In genomic region chr12:83488211-83488941, GRCm38 (mm10) we compare ENCODE assay signal across 8 mouse cellular contexts. TPM values are rescaled to one million over a fixed set of nuclear protein-coding genes. Genes with fewer than 3 reads are reported as not detected.
DNase-seq lines count a peak whose midpoint lies in the region; ATAC-seq and TF ChIP-seq lines count a peak whose summit lies in the region.

No protein-coding gene starts in this region.

- peaks cover 59% of the 10 kb centered on the region for H3K27me3 ChIP-seq in megakaryocyte, embryonic 14.5 days (replicated peaks)
- H3K27me3 ChIP-seq in hindbrain, embryonic 16.5 days (replicated peaks; ENCODE audit: control insufficient read depth, insufficient read depth, low read length), result no peaks in the 10 kb centered on the region
- H3K27me3 ChIP-seq in liver, embryonic 12.5 days (replicated peaks), result peaks cover 38% of the 10 kb centered on the region
- H3K27me3 ChIP-seq in neural tube, embryonic 14.5 days (ENCODE audit: control insufficient read depth, insufficient read depth, low read length), result no peaks in the 10 kb centered on the region

- peak overlapping the region; percentile 94 for H3K4me3 ChIP-seq in megakaryocyte, embryonic 14.5 days (replicated peaks)
- H3K4me3 ChIP-seq in hindbrain, embryonic 16.5 days (ENCODE audit: low read length), result peak overlapping the region; percentile 63
- H3K4me3 ChIP-seq in liver, embryonic 12.5 days, result peak overlapping the region; percentile 86
- peak overlapping the region; percentile 78 for H3K4me3 ChIP-seq in neural tube, embryonic 14.5 days (ENCODE audit: low read depth, low read length)

- H3K27ac ChIP-seq in hindbrain, embryonic 16.5 days (ENCODE audit: low read depth, low read length), result no peak overlapping the region
- peak overlapping the region; percentile 61 for H3K27ac ChIP-seq in liver, embryonic 12.5 days
- H3K27ac ChIP-seq in neural tube, embryonic 14.5 days (ENCODE audit: low read depth, low read length), result no peak overlapping the region

- WGBS in hindbrain, embryonic 16.5 days, result under 1% methylated on average over 29 of the region's 29 CpGs
- WGBS in liver, embryonic 12.5 days (ENCODE audit: insufficient replicate concordance), result 1% methylated on average over 29 of the region's 29 CpGs
- under 1% methylated on average over 29 of the region's 29 CpGs for WGBS in neural tube, embryonic 14.5 days

- ATAC-seq in megakaryocyte, adult 5-6 weeks (ENCODE audit: poor library complexity, severe bottlenecking), result no peak
- peak; percentile 33 for ATAC-seq in erythroid progenitor cell, adult 5-6 weeks (replicated peaks; ENCODE audit: low FRiP score, poor library complexity, severe bottlenecking)
- ATAC-seq in hindbrain, embryonic 16.5 days, result no peak
- ATAC-seq in liver, embryonic 12.5 days, result peak; percentile 7; the same call in 1 of the 2 replicates
- ATAC-seq in neural tube, embryonic 14.5 days (ENCODE audit: low read depth), result no peak

- peak overlapping the region; percentile 76 for H3K4me2 ChIP-seq in hindbrain, embryonic 16.5 days (ENCODE audit: low read length)
- peak overlapping the region; percentile 99 for H3K4me2 ChIP-seq in liver, embryonic 12.5 days
- peak overlapping the region; percentile 98 for H3K4me2 ChIP-seq in neural tube, embryonic 14.5 days (ENCODE audit: low read depth, low read length)

- H3K36me3 ChIP-seq in megakaryocyte, embryonic 14.5 days (replicated peaks; ENCODE audit: low read length), result no peaks in the 10 kb centered on the region
- no peaks in the 10 kb centered on the region for H3K36me3 ChIP-seq in hindbrain, embryonic 16.5 days (ENCODE audit: control insufficient read depth, insufficient read depth, low read length)
- H3K36me3 ChIP-seq in liver, embryonic 12.5 days, result no peaks in the 10 kb centered on the region
- no peaks in the 10 kb centered on the region for H3K36me3 ChIP-seq in neural tube, embryonic 14.5 days (ENCODE audit: control insufficient read depth, insufficient read depth, low read length)

- peak; percentile 25 for DNase-seq in brain, embryonic 14.5 days (ENCODE audit: low read depth)
- DNase-seq in left cerebral cortex, postnatal 36 days (ENCODE audit: low spot score in 2 of 2), result no peak

- intact Hi-C loops in left cerebral cortex, postnatal 36 days (cut with DNase I), result loop anchor here (5.0 kb wide), 4 partner anchors 76 to 376 kb away; no protein-coding TSS in a partner anchor

- TF ChIP-seq POLR2A in brain, embryonic 14.5 days (IDR thresholded peaks at IDR 0.05; ENCODE audit: borderline replicate concordance, extremely low read depth, insufficient read depth, insufficient read length, poor library complexity, severe bottlenecking), result no peak

- peaks cover 41% of the 10 kb centered on the region for H3K4me1 ChIP-seq in megakaryocyte, embryonic 14.5 days
- H3K4me1 ChIP-seq in hindbrain, embryonic 16.5 days (ENCODE audit: control insufficient read depth, insufficient read depth, low read depth, low read length), result peaks cover 23% of the 10 kb centered on the region
- H3K4me1 ChIP-seq in liver, embryonic 12.5 days, result peaks cover 53% of the 10 kb centered on the region
- H3K4me1 ChIP-seq in neural tube, embryonic 14.5 days (ENCODE audit: control insufficient read depth, insufficient read depth, low read length), result peaks cover 22% of the 10 kb centered on the region; the same call in 1 of the 2 replicates

- H3K9ac ChIP-seq in hindbrain, embryonic 16.5 days (ENCODE audit: low read depth, low read length), result peak overlapping the region; percentile 51
- H3K9ac ChIP-seq in liver, embryonic 12.5 days, result peak overlapping the region; percentile 69
- peak overlapping the region; percentile 28; the same call in 1 of the 2 replicates for H3K9ac ChIP-seq in neural tube, embryonic 14.5 days (replicated peaks; ENCODE audit: low read depth, low read length)

- no peak for TF ChIP-seq CTCF in brain, embryonic 14.5 days (IDR thresholded peaks at IDR 0.05; ENCODE audit: borderline replicate concordance, extremely low read depth, insufficient read depth, insufficient read length)

- H3K9me3 ChIP-seq in megakaryocyte, embryonic 14.5 days, result peaks cover 18% of the 10 kb centered on the region
- H3K9me3 ChIP-seq in hindbrain, embryonic 16.5 days (ENCODE audit: control insufficient read depth, low read length), result no peaks in the 10 kb centered on the region
- H3K9me3 ChIP-seq in liver, embryonic 12.5 days (replicated peaks), result peaks cover 9% of the 10 kb centered on the region
- H3K9me3 ChIP-seq in neural tube, embryonic 14.5 days (ENCODE audit: control insufficient read depth, low read length), result no peaks in the 10 kb centered on the region

RNA-seq across cellular contexts. Expression of gene Dpf3, which starts 0.9 kb away (rescaled TPM):
- polyA plus RNA-seq in megakaryocyte, embryonic 14.5 days (2012; ENCODE audit: insufficient read depth, low replicate concordance), result 3.0 TPM in 1 of 2 replicates, not detected in the other
- 0.36 TPM in 1 of 2 replicates, not detected in the other for total RNA-seq in megakaryocyte, adult 5-6 weeks (2015)
- total RNA-seq in megakaryocyte, adult 5-6 weeks (2017), result 1.6 and 5.0 TPM in 2 replicates
- polyA plus RNA-seq in brain, embryonic 14.5 days (2012; rRNA removed), result 8.8 and 20.9 TPM in 2 replicates
- 40.7 and 45.0 TPM in 2 replicates for total RNA-seq in erythroid progenitor cell, adult 5-6 weeks (2015; ENCODE audit: low replicate concordance)
- total RNA-seq in erythroid progenitor cell, adult 5-6 weeks (2017; ENCODE audit: low replicate concordance), result 152 and 194 TPM in 2 replicates
- 20.9 and 23.2 TPM in 2 replicates for polyA plus RNA-seq in hindbrain, embryonic 16.5 days (2015; fragmentation: Nextera tagmentation; extraction: Ambion mirVana)
- polyA plus RNA-seq in liver, embryonic 12.5 days (2016; fragmentation: Nextera tagmentation; extraction: Ambion mirVana), result 8.2 and 8.5 TPM in 2 replicates
- polyA plus RNA-seq in neural tube, embryonic 14.5 days (2014; fragmentation: Nextera tagmentation; extraction: Ambion mirVana), result 20.2 and 29.2 TPM in 2 replicates
- 1 to 10 TPM; 4.4 to 7.8 TPM for total RNA-seq in left cerebral cortex, postnatal 36 days (2021)

RNA-seq across cellular contexts. Expression of gene Dcaf4, which starts 31.9 kb away (rescaled TPM):
- 32.1 and 50.2 TPM in 2 replicates for polyA plus RNA-seq in megakaryocyte, embryonic 14.5 days (2012; ENCODE audit: insufficient read depth, low replicate concordance)
- total RNA-seq in megakaryocyte, adult 5-6 weeks (2015), result 3.5 and 5.8 TPM in 2 replicates
- total RNA-seq in megakaryocyte, adult 5-6 weeks (2017), result 5.1 and 5.4 TPM in 2 replicates
- 51.2 and 57.4 TPM in 2 replicates for polyA plus RNA-seq in brain, embryonic 14.5 days (2012; rRNA removed)
- 1.8 and 3.8 TPM in 2 replicates for total RNA-seq in erythroid progenitor cell, adult 5-6 weeks (2015; ENCODE audit: low replicate concordance)
- 3.0 and 5.3 TPM in 2 replicates for total RNA-seq in erythroid progenitor cell, adult 5-6 weeks (2017; ENCODE audit: low replicate concordance)
- polyA plus RNA-seq in hindbrain, embryonic 16.5 days (2015; fragmentation: Nextera tagmentation; extraction: Ambion mirVana), result 47.3 and 48.2 TPM in 2 replicates
- 16.9 and 18.7 TPM in 2 replicates for polyA plus RNA-seq in liver, embryonic 12.5 days (2016; fragmentation: Nextera tagmentation; extraction: Ambion mirVana)
- polyA plus RNA-seq in neural tube, embryonic 14.5 days (2014; fragmentation: Nextera tagmentation; extraction: Ambion mirVana), result 39.9 and 47.1 TPM in 2 replicates
- total RNA-seq in left cerebral cortex, postnatal 36 days (2021), result 10 to 100 TPM; 28.7 to 32.3 TPM

Comparison
In these comparisons a context has a peak if more than half of its experiments do, and no peak if none do; other contexts are left out.
1. ATAC-seq: peak in erythroid progenitor cell, adult 5-6 weeks (single experiment) and liver, embryonic 12.5 days (single experiment); none in megakaryocyte, adult 5-6 weeks (single experiment), hindbrain, embryonic 16.5 days (single experiment) and neural tube, embryonic 14.5 days (single experiment).
2. Peak in every context shown above with its lines, with median percentiles within 50 percentile points of each other: H3K4me3 ChIP-seq, H3K4me2 ChIP-seq and H3K9ac ChIP-seq.